Mouse (Mus musculus) liver, embryonic 15.5 days (tissue): ENCODE measurements around the gene Tmem54. TPM values are rescaled to one million over a fixed set of nuclear protein-coding genes. Genes with fewer than 3 reads are reported as not detected.

Source experiments
- ATAC-seq: fragments of 200-750 bp; cut with Nextera tagmentation; 2 replicates; pipeline ENCODE4 v1.8.0; 2017; ENCODE audit warnings: moderate number of reproducible peaks, mild to moderate bottlenecking, moderate library complexity; ENCODE audit not compliant: insufficient read depth
- H3K27ac ChIP-seq: fragments of 300-500 bp; sonication (generic); replicated peaks from 2 replicates; pipeline ENCODE4 v1.5.1; 2015; ENCODE audit warnings: mild to moderate bottlenecking, inconsistent platforms
- H3K27me3 ChIP-seq: fragments of 300-500 bp; sonication (generic); 2 replicates; pipeline ENCODE4 v1.6.1; 2015; ENCODE audit warnings: mild to moderate bottlenecking, inconsistent platforms
- H3K36me3 ChIP-seq: fragments of 300-500 bp; sonication (generic); replicated peaks from 2 replicates; pipeline ENCODE4 v1.6.1; 2015; ENCODE audit warnings: moderate library complexity, mild to moderate bottlenecking, inconsistent platforms
- H3K4me1 ChIP-seq: fragments of 300-500 bp; sonication (generic); replicated peaks from 2 replicates; pipeline ENCODE4 v1.6.1; 2015; ENCODE audit warnings: inconsistent platforms
- H3K4me2 ChIP-seq: fragments of 300-500 bp; sonication (generic); 2 replicates; pipeline ENCODE4 v1.6.1; 2015; ENCODE audit warnings: moderate library complexity, mild to moderate bottlenecking, inconsistent platforms
- H3K4me3 ChIP-seq: fragments of 300-500 bp; sonication (generic); replicated peaks from 2 replicates; pipeline ENCODE4 v1.5.1; 2015; ENCODE audit warnings: mild to moderate bottlenecking, inconsistent platforms
- H3K9ac ChIP-seq: fragments of 300-500 bp; sonication (generic); 2 replicates; pipeline ENCODE4 v1.6.1; 2015; ENCODE audit warnings: moderate library complexity, mild to moderate bottlenecking, inconsistent platforms
- H3K9me3 ChIP-seq: fragments of 300-500 bp; sonication (generic); replicated peaks from 2 replicates; pipeline ENCODE4 v1.6.1; 2016; ENCODE audit warnings: inconsistent platforms
- WGBS: fragments of 180-500 bp; shearing (Covaris S2); methylation state at CpG from one replicate; pipeline ENCODE4 v1.1.7; 2015; ENCODE audit warnings: mixed read lengths; ENCODE audit not compliant: insufficient replicate concordance; 5-methylcytosine and 5-hydroxymethylcytosine counted together
- polyA plus RNA-seq: library from polyadenylated mRNA; unstranded; fragments of >200 nt; fragmentation: Nextera tagmentation; extraction: Ambion mirVana; gene quantifications from 2 replicates; pipeline ENCODE4 v1.2.1, GENCODE M21; 2015

Gene Tmem54
- polyA plus RNA-seq, 1 experiment from 2014 or later: 1.2 TPM

DNA sequence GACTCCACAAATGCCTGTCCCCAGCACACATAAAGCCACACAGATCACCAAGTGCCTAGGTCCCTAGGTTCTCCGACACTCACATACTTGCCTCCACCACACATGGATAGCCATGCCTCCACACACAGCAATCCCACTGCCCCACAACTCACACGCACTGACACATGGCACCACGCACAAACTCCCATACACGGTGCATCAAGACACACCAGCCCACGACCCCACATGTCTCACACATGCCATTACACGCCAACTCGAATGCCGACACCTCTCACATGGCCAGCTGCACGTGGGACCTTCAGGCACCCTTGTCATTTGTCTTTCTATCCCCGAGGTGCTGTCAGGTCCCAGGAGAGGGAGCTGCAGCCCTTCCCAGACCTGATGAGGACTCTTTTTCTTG lies 14.4 kb downstream of the Tmem54 start:
- H3K27me3 ChIP-seq: peaks cover 88% of the 10 kb centered on the region
- peaks cover 9% of the 10 kb centered on the region for H3K4me1 ChIP-seq
- no peak overlapping the region for H3K4me3 ChIP-seq
- H3K4me2 ChIP-seq: no peak overlapping the region
- no peak overlapping the region for H3K9ac ChIP-seq
- H3K9me3 ChIP-seq: no peaks in the 10 kb centered on the region
- H3K27ac ChIP-seq: no peak overlapping the region
- ATAC-seq: no peak
- WGBS: 64% methylated on average over 10 of the region's 10 CpGs
- no peaks in the 10 kb centered on the region for H3K36me3 ChIP-seq

DNA sequence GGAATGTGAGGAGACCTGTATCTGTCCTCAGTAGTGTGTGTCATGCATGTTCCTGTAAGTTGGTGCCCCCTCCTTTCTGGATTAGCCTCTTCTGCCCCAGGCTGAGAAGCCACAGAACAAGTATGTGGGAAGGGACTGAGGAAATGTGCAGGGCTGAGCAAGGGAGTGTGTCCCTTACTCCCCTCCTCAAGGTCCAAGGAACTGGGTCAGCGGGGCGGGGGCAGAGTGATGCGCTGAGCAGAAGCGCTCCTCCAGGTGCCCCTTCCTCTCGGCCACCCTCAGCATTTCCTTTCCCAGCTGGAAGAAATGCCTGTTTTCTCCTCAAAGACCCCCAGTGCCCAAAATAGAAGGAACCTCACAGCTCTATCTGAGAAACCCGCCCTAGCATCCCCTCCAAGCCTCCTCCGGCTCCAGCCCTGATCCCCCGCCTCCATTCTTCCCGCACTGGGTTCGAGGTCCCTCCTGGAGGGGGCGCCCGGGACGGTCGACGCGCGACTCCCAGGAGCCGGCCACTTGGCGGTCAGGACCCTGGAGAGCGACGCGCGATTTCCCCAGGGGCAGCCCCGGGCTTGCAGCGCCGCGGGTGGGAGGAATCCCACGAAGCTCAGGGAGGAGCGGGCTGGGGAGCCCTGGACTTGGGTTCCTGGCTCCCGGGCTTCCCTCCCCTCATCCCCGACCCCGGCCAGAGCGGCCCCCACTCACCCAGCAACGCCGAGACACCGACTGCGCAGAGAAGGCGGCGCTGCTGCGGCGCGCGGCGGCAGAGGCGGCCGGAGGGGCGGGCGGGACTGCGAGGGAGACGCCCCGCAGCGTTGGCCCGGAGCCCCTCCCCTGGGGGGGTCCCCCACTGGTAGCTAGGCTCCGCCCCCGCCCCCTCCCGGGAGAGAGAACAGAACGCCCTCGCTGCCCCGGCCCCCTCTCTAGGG lies 15.4 kb downstream of the Tmem54 start:
- H3K4me1 ChIP-seq: peaks cover 18% of the 10 kb centered on the region
- 3% methylated on average over 59 of the region's 59 CpGs for WGBS
- H3K9ac ChIP-seq: no peak overlapping the region
- no peak overlapping the region for H3K27ac ChIP-seq
- H3K27me3 ChIP-seq: peaks cover 88% of the 10 kb centered on the region
- H3K4me3 ChIP-seq: peak overlapping the region; percentile 39
- no peaks in the 10 kb centered on the region for H3K9me3 ChIP-seq
- ATAC-seq: no peak
- H3K36me3 ChIP-seq: no peaks in the 10 kb centered on the region
- peak overlapping the region; percentile 63 for H3K4me2 ChIP-seq

- WGBS: 8% methylated on average over 17 of the region's 17 CpGs
- Histone ChIP-seq H3K27me3 (peaks cover 92% of the 10 kb centered on the region), H3K4me1 (peaks cover 19% of the 10 kb centered on the region), H3K9me3 (no peaks in the 10 kb centered on the region), H3K36me3 (no peaks in the 10 kb centered on the region), H3K9ac (no peak within 1 kb of the TSS), H3K4me2 (peak within 1 kb of the TSS; percentile 63), H3K4me3 (peak within 1 kb of the TSS; percentile 39), H3K27ac (no peak within 1 kb of the TSS)
- ATAC-seq: no peak
Measured at GRCm38 (mm10) chr4:129121569-129122086, 16.3 kb downstream of the Tmem54 start, which contains the start of gene Hpca. Hpca (minus strand) TSS chr4:129122036.

- no peak overlapping the region for H3K4me2 ChIP-seq
- no peaks in the 10 kb centered on the region for H3K36me3 ChIP-seq
- H3K27ac ChIP-seq: no peak overlapping the region
- no peak for ATAC-seq
- no peak overlapping the region for H3K9ac ChIP-seq
- H3K4me3 ChIP-seq: no peak overlapping the region
- peaks cover 97% of the 10 kb centered on the region for H3K27me3 ChIP-seq
- no peaks in the 10 kb centered on the region for H3K9me3 ChIP-seq
- H3K4me1 ChIP-seq: peaks cover 19% of the 10 kb centered on the region
- WGBS: 34% methylated on average over 9 of the region's 9 CpGs
Measured at GRCm38 (mm10) chr4:129122107-129122506, 16.8 kb downstream of the Tmem54 start.

GRCm38 (mm10) chr4:129122719-129123118 lies 17.4 kb downstream of the Tmem54 start:
- H3K9ac ChIP-seq: no peak overlapping the region
- H3K4me1 ChIP-seq: peaks cover 19% of the 10 kb centered on the region
- H3K4me3 ChIP-seq: no peak overlapping the region
- peaks cover 96% of the 10 kb centered on the region for H3K27me3 ChIP-seq
- no peaks in the 10 kb centered on the region for H3K9me3 ChIP-seq
- 11% methylated on average over 8 of the region's 8 CpGs for WGBS
- H3K36me3 ChIP-seq: no peaks in the 10 kb centered on the region
- H3K4me2 ChIP-seq: no peak overlapping the region
- H3K27ac ChIP-seq: no peak overlapping the region
- ATAC-seq: no peak

- no peak for ATAC-seq
- no peak overlapping the region for H3K9ac ChIP-seq
- H3K9me3 ChIP-seq: no peaks in the 10 kb centered on the region
- no peak overlapping the region for H3K27ac ChIP-seq
- no peak overlapping the region for H3K4me3 ChIP-seq
- H3K4me1 ChIP-seq: peaks cover 23% of the 10 kb centered on the region
- no peak overlapping the region for H3K4me2 ChIP-seq
- 7% methylated on average over 13 of the region's 13 CpGs for WGBS
- peaks cover 97% of the 10 kb centered on the region for H3K27me3 ChIP-seq
- no peaks in the 10 kb centered on the region for H3K36me3 ChIP-seq
Measured at GRCm38 (mm10) chr4:129124652-129125146, 19.4 kb downstream of the Tmem54 start.

GRCm38 (mm10) chr4:129125736-129126451 lies 20.5 kb downstream of the Tmem54 start:
- H3K4me2 ChIP-seq: peak overlapping the region; percentile 41
- no peaks in the 10 kb centered on the region for H3K9me3 ChIP-seq
- no peak overlapping the region for H3K27ac ChIP-seq
- WGBS: 12% methylated on average over 19 of the region's 19 CpGs
- no peaks in the 10 kb centered on the region for H3K36me3 ChIP-seq
- H3K4me1 ChIP-seq: peaks cover 31% of the 10 kb centered on the region
- no peak overlapping the region for H3K9ac ChIP-seq
- no peak for ATAC-seq
- H3K4me3 ChIP-seq: no peak overlapping the region
- peaks cover 95% of the 10 kb centered on the region for H3K27me3 ChIP-seq

DNA sequence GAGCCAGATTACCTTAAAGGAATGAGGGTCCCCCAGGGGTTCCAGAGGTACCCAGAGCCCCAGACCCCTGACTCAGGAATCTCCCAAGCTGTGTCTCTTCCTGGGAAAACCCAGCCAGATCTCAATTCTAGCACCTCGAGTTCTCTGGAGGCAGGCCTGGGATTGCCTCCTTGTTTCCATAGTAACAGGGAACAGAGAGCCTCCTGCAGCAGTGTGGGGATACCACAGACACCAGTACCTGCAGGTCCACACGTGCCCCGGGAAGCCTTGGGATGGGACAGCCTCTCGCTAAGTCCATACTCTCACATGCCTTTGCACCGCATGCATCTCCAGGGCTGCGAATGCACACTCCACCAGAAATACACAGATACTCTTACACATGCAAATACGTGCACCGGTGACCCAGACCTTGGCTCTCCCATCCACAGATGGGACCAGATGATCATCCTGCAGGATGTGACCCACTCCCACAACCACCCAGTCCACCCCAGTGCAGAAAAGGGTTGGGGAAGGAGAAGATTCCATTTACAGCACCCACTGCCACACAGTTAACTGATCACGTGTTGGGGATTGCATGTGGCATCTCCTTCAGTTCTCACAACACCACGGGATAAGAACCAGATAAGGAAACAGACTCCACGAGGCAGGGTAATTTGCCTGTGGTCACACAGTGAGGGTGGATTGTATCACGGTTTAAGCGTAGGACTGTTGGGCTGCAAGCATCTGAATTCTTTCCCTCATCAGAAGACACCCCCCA lies 23.4 kb downstream of the Tmem54 start:
- no peak overlapping the region for H3K4me2 ChIP-seq
- H3K4me1 ChIP-seq: peaks cover 28% of the 10 kb centered on the region
- ATAC-seq: no peak
- peaks cover 95% of the 10 kb centered on the region for H3K27me3 ChIP-seq
- no peak overlapping the region for H3K9ac ChIP-seq
- H3K4me3 ChIP-seq: no peak overlapping the region
- WGBS: 45% methylated on average over 13 of the region's 13 CpGs
- H3K27ac ChIP-seq: no peak overlapping the region
- H3K9me3 ChIP-seq: no peaks in the 10 kb centered on the region
- no peaks in the 10 kb centered on the region for H3K36me3 ChIP-seq

GRCm38 (mm10) chr4:129129387-129129786 lies 24.0 kb downstream of the Tmem54 start:
- 47% methylated on average over 9 of the region's 9 CpGs for WGBS
- H3K27ac ChIP-seq: no peak overlapping the region
- H3K4me1 ChIP-seq: peaks cover 28% of the 10 kb centered on the region
- no peaks in the 10 kb centered on the region for H3K36me3 ChIP-seq
- no peaks in the 10 kb centered on the region for H3K9me3 ChIP-seq
- H3K9ac ChIP-seq: no peak overlapping the region
- no peak overlapping the region for H3K4me2 ChIP-seq
- H3K4me3 ChIP-seq: no peak overlapping the region
- H3K27me3 ChIP-seq: peaks cover 95% of the 10 kb centered on the region
- ATAC-seq: no peak

DNA sequence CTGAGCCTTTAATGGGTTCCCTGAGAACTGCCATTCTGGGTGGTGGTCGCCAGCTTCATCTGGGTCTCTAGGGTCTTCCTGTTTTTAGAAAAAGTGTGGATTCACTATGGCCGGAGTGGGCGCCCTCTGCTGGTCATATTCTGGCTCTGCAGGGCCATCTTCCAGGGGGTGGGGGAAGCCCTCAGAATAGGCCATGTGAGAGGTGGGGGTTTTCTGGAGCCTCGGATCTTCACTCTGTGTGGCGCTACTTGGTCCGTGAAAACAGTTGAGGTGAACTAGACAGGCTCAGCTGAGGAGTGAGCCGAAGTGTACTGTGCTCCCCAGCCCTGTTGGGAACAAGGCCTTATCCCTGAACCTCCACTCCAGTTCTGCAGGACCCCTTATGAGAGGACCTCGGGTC lies 24.8 kb downstream of the Tmem54 start:
- no peaks in the 10 kb centered on the region for H3K9me3 ChIP-seq
- no peak for ATAC-seq
- H3K4me2 ChIP-seq: 0 out of 2 replicates have a peak overlapping the region, but pooled peaks have one; percentile 2
- H3K36me3 ChIP-seq: no peaks in the 10 kb centered on the region
- H3K27ac ChIP-seq: no peak overlapping the region
- 3% methylated on average over 8 of the region's 8 CpGs for WGBS
- H3K4me3 ChIP-seq: 0 out of 2 replicates have a peak overlapping the region, but pooled peaks have one; percentile 6
- peaks cover 95% of the 10 kb centered on the region for H3K27me3 ChIP-seq
- no peak overlapping the region for H3K9ac ChIP-seq
- H3K4me1 ChIP-seq: peaks cover 27% of the 10 kb centered on the region
